Mouse (Mus musculus) yolk sac, embryonic 10.5 days (tissue): Measurements from ENCODE around the gene Fat1.
"Not testable (repeated sequence)": the region's sequence is repeated elsewhere in the genome, so short reads cannot be mapped to it uniquely, and the experiment has no call there.

Experiments used
- DNase-seq: peaks from one replicate; pipeline ENCODE4 v3.0.0-alpha.2; 2017; ENCODE audit warnings: low spot score

The Fat1 gene

GRCm38 (mm10) chr8:45010685-45011084 lies 75.4 kb downstream of the Fat1 start:
- peak; percentile 18 for DNase-seq

DNA sequence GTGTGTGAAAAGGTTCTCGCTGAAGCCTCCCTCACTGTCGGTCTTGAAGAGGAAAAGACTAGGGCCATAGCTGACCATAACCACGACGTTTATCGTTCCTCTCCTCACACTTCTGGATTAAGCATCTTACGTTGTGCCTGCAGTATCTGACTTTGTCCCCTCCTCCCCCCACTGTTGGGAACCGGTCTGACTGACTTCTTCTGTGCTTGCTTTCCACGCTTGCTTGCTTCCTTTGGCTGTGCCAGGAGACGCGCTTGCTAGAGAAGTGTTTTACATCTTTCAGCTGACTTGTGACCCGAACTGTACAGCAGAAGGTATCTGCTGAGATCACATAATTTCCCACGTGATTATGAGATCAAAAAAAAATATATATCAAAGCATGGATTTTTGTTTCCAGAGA lies 76.5 kb downstream of the Fat1 start:
- no peak for DNase-seq

GRCm38 (mm10) chr8:45013852-45014251 lies 78.6 kb downstream of the Fat1 start:
- DNase-seq = no peak

DNA sequence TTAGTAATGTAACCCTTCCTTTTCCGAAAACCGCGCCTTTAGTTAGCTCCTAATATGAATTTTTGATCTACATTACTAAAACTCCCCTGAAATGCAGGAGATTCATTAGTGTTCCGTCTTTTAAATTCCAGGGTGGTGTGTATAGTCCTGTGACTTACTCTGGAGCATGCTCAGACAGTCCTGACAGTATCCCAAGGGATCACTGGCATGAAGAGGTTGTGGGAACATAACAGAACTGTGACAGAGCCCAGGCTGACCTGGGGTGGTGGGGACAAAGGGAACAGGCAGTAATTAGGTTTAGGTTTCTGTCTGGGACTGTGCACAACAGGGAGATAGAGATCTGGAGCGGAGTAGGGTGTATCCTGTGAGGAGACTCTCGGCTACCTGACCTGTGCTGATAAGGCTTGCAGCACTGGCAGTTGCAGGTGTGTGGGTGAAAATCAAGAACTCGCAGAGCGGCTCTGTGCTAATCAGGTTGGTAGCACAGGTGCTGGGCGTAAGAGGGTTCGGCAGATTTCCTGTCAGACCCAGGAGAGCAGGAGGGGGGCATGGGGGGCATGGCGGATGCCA lies 79.3 kb downstream of the Fat1 start:
- no peak for DNase-seq

- no peak for DNase-seq
Measured at GRCm38 (mm10) chr8:45015876-45016275, 80.6 kb downstream of the Fat1 start.

- DNase-seq = no peak
Measured at GRCm38 (mm10) chr8:45019241-45019640, 84.0 kb downstream of the Fat1 start.

- DNase-seq = no peak
Measured at GRCm38 (mm10) chr8:45021171-45021570, 85.9 kb downstream of the Fat1 start.

GRCm38 (mm10) chr8:45021911-45022665 lies 86.8 kb downstream of the Fat1 start:
- no peak for DNase-seq

DNA sequence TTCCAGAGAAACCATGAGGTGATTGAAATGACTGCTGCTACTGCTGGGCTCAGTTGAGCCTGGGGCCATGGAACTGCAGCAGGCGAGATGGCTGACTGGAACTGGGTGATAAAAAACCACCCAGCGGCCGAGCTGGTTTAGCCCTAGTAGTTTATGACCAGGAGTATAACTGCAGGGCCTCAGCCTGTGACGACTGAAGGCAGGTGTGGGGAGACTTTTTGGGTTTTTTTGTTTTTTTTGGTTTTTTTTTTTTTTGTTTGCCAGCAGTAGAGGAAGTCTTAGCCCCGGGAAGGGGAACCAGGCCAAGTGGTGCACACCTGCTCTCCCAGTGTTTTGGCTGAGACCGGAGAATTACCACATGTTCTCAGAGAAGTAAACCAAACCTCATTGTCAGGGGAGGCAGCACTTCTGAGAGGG lies 92.8 kb downstream of the Fat1 start:
- no peak for DNase-seq

- no peak for DNase-seq
Measured at GRCm38 (mm10) chr8:45038350-45038749, 103.1 kb downstream of the Fat1 start.

DNA sequence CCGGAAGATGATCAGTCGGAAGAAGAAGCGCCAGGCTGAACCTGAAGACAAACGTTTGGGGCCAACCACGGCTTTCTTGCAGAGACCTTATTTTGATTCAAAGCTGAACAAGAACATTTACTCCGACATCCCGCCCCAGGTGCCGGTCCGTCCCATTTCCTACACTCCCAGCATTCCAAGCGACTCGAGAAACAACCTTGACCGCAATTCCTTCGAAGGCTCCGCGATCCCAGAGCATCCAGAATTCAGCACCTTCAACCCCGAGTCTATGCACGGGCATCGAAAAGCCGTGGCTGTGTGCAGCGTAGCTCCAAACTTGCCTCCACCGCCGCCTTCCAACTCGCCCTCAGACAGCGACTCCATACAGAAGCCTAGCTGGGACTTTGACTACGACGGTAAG lies 108.9 kb downstream of the Fat1 start:
- no peak for DNase-seq

DNA sequence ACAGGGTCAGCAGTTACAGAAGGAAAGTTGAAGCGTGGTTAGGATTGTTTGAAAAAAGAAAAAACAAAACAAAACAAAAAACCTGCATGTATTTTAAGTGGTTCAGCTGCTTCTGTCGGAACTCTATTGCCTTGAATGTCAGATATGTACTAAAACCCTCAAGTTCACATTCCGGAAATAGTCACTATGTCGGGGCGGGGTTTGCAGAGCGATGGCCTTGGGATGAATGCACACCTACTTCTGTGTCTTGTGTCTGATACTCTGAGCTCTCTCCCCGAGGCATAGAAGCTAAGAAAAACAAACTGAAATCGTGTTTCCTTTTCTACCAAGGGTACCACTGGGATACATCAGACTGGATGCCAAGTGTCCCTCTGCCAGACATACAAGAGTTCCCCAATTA lies 115.2 kb downstream of the Fat1 start:
- DNase-seq = no peak

GRCm38 (mm10) chr8:45051236-45051635 lies 116.0 kb downstream of the Fat1 start:
- DNase-seq = no peak

DNA sequence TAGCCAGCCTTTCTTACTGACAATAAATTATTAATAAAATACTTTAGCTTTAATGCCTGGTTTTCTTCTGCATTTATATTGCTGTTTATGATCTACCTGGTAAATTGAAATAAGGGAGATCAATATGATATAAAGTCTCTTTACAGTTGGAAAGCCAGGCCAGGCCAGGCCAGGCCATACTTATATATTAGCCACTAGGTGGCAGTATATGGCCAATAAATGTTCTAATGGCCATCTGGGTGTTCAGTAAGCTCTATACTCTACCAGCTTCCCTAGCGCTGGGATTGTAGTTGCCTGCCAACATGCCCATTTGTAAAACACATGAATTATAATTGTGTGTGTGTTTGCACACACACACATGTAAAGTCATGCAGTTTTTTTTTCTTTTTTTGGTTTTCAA lies 117.0 kb downstream of the Fat1 start:
- DNase-seq = no peak

- DNase-seq = no peak
Measured at GRCm38 (mm10) chr8:45052618-45053017, 117.4 kb downstream of the Fat1 start.

- DNase-seq = no peak
Measured at GRCm38 (mm10) chr8:45055500-45055899, 120.3 kb downstream of the Fat1 start.

DNA sequence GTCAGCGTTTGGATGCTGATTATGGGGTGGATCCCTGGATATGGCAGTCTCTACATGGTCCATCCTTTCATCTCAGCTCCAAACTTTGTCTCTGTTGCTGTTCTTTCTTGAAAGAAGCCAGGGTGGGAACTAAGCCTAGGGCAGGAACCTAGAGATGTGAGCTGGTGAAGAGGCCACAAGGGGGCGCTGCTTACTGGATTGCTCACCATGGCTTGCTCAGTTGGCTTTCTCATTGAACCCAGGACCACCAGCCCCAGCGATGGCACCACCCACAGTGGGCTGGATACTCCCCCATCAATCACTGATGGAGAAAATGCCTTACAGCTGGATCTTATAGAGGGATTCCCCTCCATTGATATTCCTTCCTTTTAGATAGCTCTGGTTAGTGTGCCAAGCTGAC lies 121.6 kb downstream of the Fat1 start:
- DNase-seq = no peak

GRCm38 (mm10) chr8:45060083-45060482 lies 124.8 kb downstream of the Fat1 start:
- no peak for DNase-seq

DNA sequence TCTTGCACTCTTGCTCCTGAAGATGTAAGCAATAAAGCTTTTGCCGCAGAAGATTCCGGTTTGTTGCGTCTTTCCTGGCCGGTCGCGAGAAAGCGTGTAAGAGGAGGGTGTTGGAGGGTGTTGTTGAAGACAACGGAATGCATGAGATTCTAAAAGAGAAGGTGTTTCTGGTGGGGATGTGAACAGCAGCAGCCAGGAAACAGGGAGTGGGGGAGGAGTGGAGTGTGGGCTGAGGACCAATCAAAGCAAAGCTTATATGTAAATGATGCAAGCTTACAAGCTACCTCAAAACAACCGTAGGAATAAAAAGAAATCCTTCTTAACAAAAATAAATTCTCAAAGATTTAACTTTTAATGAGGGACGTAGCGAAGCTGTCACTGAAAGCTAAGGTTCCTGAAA lies 127.1 kb downstream of the Fat1 start:
- no peak for DNase-seq

- peak; percentile 57 for DNase-seq
Measured at GRCm38 (mm10) chr8:45062982-45063924, 128.0 kb downstream of the Fat1 start.

DNA sequence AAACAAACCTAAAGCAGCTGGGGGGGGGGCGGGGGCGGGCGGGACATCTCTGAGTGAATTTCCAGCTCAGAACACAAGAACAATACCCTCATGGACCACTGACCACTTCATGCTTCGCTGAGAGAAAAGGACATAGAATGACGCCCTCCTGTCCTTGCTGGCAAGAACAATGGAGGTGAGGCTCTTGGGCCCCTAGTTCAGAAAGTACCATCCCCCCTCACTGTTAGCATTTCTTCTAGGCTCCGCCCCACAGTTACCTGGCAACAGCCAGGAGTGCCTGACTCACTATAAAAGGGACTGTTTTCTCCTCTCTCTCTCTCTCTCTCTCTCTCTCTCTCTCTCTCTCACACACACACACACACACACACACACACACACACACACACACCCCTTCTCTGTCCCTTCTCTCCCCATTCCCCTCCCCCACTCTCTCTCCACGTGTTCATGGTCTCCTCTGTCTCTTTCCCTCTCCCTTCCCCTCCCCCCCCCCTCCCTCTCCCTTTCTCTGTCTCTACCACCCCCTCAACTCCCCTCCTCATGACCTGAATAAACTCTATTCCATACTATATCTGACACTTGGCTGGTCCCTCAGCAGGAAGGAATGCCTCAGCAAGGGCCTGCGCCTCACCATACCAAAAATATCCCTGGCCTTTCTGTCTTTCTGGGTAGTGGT lies 129.1 kb downstream of the Fat1 start:
- no peak for DNase-seq

GRCm38 (mm10) chr8:45065391-45065790 lies 130.1 kb downstream of the Fat1 start:
- DNase-seq = not testable (repeated sequence)
